Mouse (Mus musculus): ENCODE measurements around the gene Camsap1. TPM values are rescaled to one million over a fixed set of nuclear protein-coding genes. Genes with fewer than 3 reads are reported as not detected.

Gene Camsap1
- total RNA-seq, 2 experiments from 2014 or later = 25.7 to 42.1 TPM

DNA sequence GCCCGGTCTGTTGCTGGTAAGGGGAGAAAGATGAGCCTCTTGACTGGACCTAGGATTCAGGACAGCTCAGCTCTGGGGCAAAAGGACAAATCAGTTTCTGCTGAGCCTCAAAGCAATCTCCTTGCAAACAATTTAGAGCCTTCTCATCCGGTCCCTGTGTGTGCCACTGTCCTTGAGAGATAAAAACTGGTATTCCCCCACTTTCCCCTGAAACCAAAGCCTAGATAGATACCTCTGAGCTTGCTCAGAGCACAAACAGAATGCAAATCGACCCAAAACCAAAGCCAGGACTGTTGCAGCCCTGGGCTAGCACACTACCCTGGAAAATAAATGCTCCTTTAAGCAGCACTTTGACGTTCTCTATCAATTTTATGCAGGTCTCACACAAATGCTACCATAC lies 4.1 kb downstream of the Camsap1 start:
- DNase-seq = no peak

DNA sequence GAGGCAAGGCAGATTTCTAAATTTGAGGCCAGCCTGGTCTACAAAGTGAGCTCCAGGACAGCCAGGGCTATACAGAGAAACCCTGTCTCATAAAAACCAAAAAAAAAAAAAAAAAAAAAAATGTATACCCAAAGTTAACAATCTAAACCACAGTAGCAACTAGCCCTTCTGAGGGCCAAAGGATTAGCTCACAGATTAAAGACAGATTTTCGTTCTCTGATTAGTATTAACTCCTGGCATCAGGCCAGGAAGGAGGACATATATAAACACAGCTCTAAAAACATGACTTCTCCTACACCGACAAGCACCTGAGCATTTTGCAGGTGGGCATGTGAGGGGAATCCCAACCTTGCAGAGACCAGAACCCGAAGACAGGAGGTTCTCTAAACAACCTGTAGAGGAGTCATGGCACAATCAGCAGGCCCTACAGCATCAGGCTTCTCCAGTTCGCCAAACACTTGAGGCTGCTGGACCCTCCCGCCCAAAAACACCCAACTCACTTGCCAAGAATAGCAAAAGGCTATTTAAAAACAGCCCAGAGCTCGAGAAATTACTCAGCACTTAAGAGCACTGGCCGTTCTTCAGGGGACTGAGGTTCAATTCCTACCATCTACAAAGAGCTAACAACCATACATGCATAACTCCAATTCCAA lies 5.4 kb downstream of the Camsap1 start:
- no peak for DNase-seq

GRCm38 (mm10) chr2:25975141-25975770 lies 7.8 kb downstream of the Camsap1 start:
- DNase-seq = no peak

DNA sequence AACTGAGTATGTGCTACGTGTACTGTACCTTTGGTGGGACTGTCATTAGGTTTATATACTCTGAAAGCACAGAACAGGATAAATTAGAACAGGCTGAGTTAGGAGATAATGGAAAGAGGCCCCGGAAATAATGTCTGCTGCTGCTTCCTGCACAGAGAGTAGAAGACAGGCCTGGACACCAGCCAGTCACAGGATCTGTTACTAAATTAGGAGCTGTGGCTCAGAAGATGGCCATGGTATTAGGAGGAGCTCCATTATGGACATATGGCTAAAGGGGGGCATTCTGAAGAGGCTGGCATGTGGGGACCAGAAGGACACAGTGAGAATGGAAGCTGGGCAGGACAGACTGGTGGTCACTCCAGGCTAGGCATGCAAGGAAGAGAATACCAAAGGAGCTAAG lies 12.7 kb downstream of the Camsap1 start:
- DNase-seq = no peak

GRCm38 (mm10) chr2:25969319-25969718 lies 13.8 kb downstream of the Camsap1 start:
- no peak for DNase-seq

DNA sequence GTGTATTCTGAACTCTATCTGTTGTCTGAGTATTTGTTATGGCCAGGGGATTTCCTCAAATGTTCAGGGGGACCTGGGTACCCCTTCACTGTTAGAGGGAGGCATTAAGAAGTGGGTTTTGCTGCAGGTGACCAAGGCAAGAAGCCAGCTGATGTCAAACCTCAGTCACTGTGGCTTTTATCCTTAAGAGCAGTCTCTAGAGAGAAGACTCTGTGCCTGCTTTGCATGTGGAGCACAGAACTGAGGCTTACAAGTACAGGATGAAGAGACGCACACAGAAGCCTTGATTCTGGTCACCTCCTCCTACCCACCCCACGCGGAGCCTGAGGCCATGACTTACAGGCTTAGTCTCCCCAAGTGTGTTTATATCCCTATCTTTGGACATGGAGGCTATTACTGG lies 33.8 kb downstream of the Camsap1 start:
- no peak for DNase-seq

DNA sequence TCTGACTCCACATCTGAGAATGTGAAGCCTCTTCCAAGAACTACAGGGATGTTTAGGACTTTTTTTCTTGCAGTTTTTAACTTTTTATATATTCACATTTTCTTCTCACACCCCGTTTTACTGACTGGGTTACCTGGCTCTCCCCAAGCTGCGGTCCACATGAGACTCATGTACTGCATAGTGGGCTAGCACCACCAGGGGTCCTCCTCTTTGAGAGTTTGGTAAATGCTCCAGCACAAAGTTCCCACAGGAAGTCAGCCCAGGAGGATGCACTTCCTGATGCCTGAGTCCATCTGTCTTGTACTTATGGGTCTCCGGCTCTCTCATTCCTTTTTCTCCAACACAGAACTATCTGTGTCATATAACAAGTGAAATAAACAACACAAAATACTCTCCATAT lies 35.1 kb downstream of the Camsap1 start:
- no peak for DNase-seq

- DNase-seq = no peak
Observed at GRCm38 (mm10) chr2:25943822-25944221, 39.3 kb downstream of the Camsap1 start.

GRCm38 (mm10) chr2:25940503-25940902 lies 42.6 kb downstream of the Camsap1 start:
- no peak for DNase-seq

DNA sequence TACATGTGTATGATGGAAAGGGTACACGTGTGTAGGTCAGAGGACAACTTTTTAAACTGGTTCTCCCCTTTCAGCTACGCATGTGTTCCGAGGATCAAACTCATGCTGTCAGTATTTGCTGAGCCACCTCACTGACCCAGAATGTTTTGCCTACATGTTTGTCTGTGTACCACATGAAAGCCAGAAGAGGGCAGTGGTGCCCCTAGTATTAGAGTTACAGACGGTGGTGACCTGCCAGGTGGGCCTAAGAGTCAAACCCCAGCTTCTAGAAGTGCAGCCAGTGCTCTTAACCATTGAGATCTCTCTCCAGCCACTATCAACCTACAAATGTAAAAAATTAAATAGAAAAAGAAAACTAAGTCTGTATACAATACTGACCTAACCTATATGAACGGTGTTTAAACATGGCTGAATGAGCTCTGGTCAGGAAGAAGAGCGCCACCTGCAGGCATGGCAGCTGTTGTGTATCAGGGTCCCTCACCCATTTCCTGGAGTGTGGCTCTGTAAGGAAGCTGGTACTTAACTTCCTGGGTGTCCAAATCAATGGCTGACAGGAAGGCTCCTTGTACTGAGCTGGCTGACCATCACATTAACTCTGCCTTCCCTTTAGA lies 51.7 kb downstream of the Camsap1 start:
- DNase-seq = no peak

DNA sequence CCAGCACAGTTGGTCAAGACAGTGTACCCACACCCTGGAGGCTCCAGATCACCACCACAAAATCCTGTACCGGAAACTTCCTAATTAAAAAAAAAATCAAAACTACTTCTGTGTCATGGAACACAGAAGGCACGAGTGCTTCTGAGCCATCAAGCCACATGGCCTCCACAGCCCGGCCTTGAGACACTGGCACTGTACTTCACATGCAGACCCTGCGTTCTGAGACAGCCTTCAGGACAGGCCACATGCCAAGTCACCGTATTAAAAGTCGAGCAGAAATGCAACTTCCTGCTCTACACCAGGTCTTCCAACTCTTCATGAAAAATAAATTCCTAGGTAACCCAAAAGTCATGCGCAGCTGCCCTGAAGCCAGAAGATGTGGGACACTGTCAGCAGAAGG lies 55.3 kb downstream of the Camsap1 start:
- no peak for DNase-seq

- no peak for DNase-seq
Observed at GRCm38 (mm10) chr2:25924934-25925333, 58.1 kb downstream of the Camsap1 start.

GRCm38 (mm10) chr2:25923799-25924198 lies 59.3 kb downstream of the Camsap1 start:
- no peak for DNase-seq

GRCm38 (mm10) chr2:25919972-25920371 lies 63.1 kb downstream of the Camsap1 start:
- no peak for DNase-seq

- no peak for DNase-seq
Observed at GRCm38 (mm10) chr2:25918408-25918807, 64.7 kb downstream of the Camsap1 start.

GRCm38 (mm10) chr2:25914821-25915220 lies 68.3 kb downstream of the Camsap1 start:
- no peak for DNase-seq

DNA sequence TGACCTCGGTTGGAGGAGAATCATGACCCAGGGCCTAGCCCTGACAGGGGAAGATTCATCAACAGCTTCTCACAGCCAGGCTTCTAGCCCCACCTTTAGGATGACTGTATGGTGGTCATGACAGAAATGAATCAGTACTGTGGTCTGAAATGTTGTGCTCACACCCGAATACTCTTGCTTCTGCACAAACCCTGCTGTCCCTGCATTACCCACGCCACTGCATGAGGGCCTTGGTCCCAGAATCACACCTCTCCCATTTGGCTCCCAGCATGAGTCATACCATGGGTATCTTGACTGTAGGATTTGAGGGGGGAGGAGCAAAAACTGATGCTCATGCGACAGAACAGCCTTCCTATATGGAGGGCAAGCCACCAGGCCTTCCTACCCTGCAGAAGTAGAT lies 68.9 kb downstream of the Camsap1 start:
- DNase-seq = no peak

DNA sequence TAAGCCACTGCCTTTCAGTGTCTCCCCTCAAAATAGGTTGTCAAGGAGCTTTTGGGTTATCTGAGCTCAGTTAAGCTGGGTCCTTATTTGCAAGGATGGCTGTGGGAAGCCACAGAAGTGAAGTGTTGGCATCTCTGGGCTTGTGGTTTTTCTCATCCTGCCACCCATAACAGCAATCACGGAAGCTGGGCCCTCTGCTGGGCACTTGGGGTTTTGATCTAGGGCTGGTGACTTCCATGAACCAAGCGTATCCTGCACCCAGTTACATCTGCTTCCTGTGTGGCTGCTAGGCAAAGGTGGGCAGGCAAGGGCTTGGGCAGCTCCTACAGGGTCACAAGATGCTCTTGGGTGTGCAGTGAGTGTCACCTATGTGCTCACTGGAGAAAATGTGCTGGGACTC lies 69.8 kb downstream of the Camsap1 start:
- DNase-seq = no peak

DNA sequence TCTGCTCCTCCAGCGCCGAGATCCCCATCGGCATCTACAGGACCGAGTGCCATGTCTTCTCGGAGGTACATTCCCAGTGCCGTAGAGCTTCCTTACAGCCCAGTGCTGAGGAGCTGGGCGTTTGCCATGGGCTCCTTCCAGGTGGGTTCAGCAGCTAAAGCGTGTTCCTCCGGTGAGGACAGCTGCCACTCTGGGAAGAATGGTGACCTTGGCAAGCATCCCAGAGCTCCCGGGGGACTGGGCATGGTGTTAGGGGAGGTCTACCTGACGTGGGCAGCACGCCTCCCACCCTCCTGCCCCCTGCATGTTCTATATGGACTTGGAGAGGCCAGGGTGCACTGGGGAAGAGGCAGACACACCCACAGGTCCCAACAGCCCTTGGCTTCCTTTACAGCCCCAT lies 73.2 kb downstream of the Camsap1 start:
- DNase-seq = no peak

DNA sequence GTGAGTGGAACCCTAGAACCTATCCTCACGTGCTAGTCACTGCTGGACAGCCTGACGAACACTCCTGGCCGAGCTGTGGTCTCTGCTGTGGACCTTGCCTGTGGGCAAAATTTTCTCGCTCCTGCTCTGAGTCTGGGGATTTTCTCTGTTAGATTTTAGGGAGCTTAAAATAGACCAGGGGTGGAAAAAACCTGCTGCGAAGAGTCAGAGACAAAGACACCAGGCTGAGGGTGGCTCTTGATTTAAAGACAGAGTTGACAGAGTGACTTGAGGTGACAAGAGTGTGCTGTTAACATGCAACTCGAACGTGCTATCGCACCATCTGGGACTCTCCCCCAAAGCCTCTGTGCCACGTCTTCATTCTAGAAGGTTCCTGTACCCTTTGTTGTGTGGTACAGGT lies 84.1 kb downstream of the Camsap1 start:
- DNase-seq = no peak

DNA sequence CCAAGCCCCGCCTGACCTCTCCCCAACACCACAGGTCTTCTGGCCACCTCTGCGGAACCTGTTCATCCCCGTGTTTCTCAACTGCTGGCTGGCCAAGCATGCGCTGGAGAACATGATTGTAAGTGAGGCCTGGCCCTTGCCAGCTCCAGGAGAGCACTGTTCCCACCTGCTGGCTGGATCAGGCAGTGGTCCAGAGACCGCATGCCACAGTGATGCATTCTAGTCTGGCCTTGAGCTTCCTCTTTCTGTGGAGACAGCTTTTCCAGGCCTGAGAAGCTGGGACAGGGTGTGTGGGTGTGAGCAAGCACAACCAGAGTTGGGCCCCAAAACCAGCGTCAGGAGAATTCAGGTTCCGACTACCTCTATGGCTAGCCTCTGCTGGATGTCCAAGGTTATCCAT lies 90.6 kb downstream of the Camsap1 start:
- no peak for DNase-seq

- DNase-seq = no peak
Observed at GRCm38 (mm10) chr2:25888144-25888543, 94.9 kb downstream of the Camsap1 start.

GRCm38 (mm10) chr2:25887226-25887625 lies 95.9 kb downstream of the Camsap1 start:
- DNase-seq = no peak

GRCm38 (mm10) chr2:25884756-25885155 lies 98.3 kb downstream of the Camsap1 start:
- DNase-seq = no peak
